Mouse (Mus musculus) thymus, adult 2 months (tissue): Measurements from ENCODE around the gene Prrc2b.

Experiments
- CTCF ChIP-seq: fragments of 200-500 bp; IDR thresholded peaks from 2 replicates; pipeline ENCODE4 v1.5.1; 2012; ENCODE audit warnings: mild to moderate bottlenecking, control low read depth, low read length, moderate library complexity, borderline replicate concordance; ENCODE audit not compliant: control insufficient read depth, poor library complexity, insufficient read depth; ENCODE audit errors: extremely low read depth
- POLR2A ChIP-seq: fragments of 200-500 bp; IDR thresholded peaks from 2 replicates; pipeline ENCODE4 v1.6.1; 2012; ENCODE audit warnings: mild to moderate bottlenecking, low read length, control low read depth, moderate library complexity; ENCODE audit not compliant: control insufficient read depth, poor library complexity, insufficient read depth; ENCODE audit errors: extremely low read depth

GRCm38 (mm10) chr2:32282727-32283126 lies 131.8 kb downstream of the Prrc2b start:
- TF ChIP-seq POLR2A = no peak
- peak; percentile 73; the same call in 1 of the 2 replicates for TF ChIP-seq CTCF
